In genomic region chr7:46770706-46771105, GRCm38 (mm10) we compare ENCODE assay signal across 9 mouse cellular contexts. TPM values are rescaled to one million over a fixed set of nuclear protein-coding genes. Genes with fewer than 3 reads are reported as not detected.
DNase-seq lines count a peak whose midpoint lies in the region; ATAC-seq and TF ChIP-seq lines count a peak whose summit lies in the region.
"Had no signal": no experiment of that assay in that cellular context is flagged by ENCODE, and none has a peak within 500 bp of the region (broad histone marks: within the 10 kb centered on the region; RNA-seq: fewer than 3 reads in every experiment).

No protein-coding gene starts in this region.

- no peak overlapping the region for H3K4me2 ChIP-seq in midbrain, embryonic 14.5 days (ENCODE audit: low read length)
- no peak overlapping the region for H3K4me2 ChIP-seq in midbrain, embryonic 13.5 days (replicated peaks)

- H3K27ac ChIP-seq in midbrain, embryonic 14.5 days (replicated peaks; ENCODE audit: low read depth, low read length) = no peak overlapping the region
- H3K27ac ChIP-seq in midbrain, embryonic 13.5 days = no peak overlapping the region
- no peak overlapping the region for H3K27ac ChIP-seq in cerebellum, adult 2 months (ENCODE audit: insufficient read depth, low read length)
- H3K27ac ChIP-seq in layer of hippocampus, adult 2 months = no peak overlapping the region

- ATAC-seq in midbrain, embryonic 14.5 days (ENCODE audit: low FRiP score, low TSS enrichment) = no peak
- ATAC-seq in midbrain, embryonic 13.5 days = no peak

- H3K27me3 ChIP-seq in midbrain, embryonic 14.5 days (ENCODE audit: control insufficient read depth, insufficient read depth, low read length) = no peaks in the 10 kb centered on the region
- no peaks in the 10 kb centered on the region for H3K27me3 ChIP-seq in midbrain, embryonic 13.5 days
- H3K27me3 ChIP-seq in cerebellum, adult 2 months (ENCODE audit: control insufficient read depth, insufficient read depth, low read length) = no peaks in the 10 kb centered on the region

- peaks cover 92% of the 10 kb centered on the region for H3K36me3 ChIP-seq in midbrain, embryonic 14.5 days (ENCODE audit: control insufficient read depth, insufficient read depth, low read length)
- H3K36me3 ChIP-seq in midbrain, embryonic 13.5 days = peaks cover 81% of the 10 kb centered on the region

- no peak overlapping the region for H3K4me3 ChIP-seq in midbrain, embryonic 14.5 days (replicated peaks; ENCODE audit: low read depth, low read length)
- no peak overlapping the region for H3K4me3 ChIP-seq in midbrain, embryonic 13.5 days (replicated peaks)
- no peak overlapping the region for H3K4me3 ChIP-seq in cerebellum, adult 2 months (replicated peaks; ENCODE audit: insufficient read depth, low read depth, low read length)
- no peak overlapping the region for H3K4me3 ChIP-seq in layer of hippocampus, adult 2 months

- no peak overlapping the region for H3K9ac ChIP-seq in midbrain, embryonic 14.5 days (replicated peaks; ENCODE audit: low read length)
- H3K9ac ChIP-seq in midbrain, embryonic 13.5 days (replicated peaks) = no peak overlapping the region

- WGBS in midbrain, embryonic 14.5 days = 70% methylated on average over 4 of the region's 4 CpGs
- 65% methylated on average over 4 of the region's 4 CpGs for WGBS in midbrain, embryonic 13.5 days
- WGBS in cerebellum, adult 2 months = 48% methylated on average over 4 of the region's 4 CpGs

- H3K9me3 ChIP-seq in midbrain, embryonic 14.5 days (ENCODE audit: control insufficient read depth, low read length) = no peaks in the 10 kb centered on the region
- H3K9me3 ChIP-seq in midbrain, embryonic 13.5 days = no peaks in the 10 kb centered on the region

- intact Hi-C loops in gastrocnemius, postnatal 14 days (cut with DNase I; ENCODE audit: low total_unique reads) = no loop called here

- DNase-seq in midbrain, embryonic 14.5 days = peak; percentile 80
- peak; percentile 58 for DNase-seq in MN1 (ENCODE audit: low spot score)
- DNase-seq in cerebellum, adult 2 months = peak; percentile 70 to 78
- peak; percentile 22 for DNase-seq in gastrocnemius, postnatal 14 days
- peak; percentile 16 to 65 for DNase-seq in layer of hippocampus, adult 2 months (ENCODE audit: low spot score in 2 of 2)
- DNase-seq in lung, postnatal 14 days = peak; percentile 67
- peak; percentile 66 for DNase-seq in testis, postnatal 10 days (ENCODE audit: low spot score)

- H3K4me1 ChIP-seq in midbrain, embryonic 14.5 days (ENCODE audit: control insufficient read depth, insufficient read depth, low read length) = no peaks in the 10 kb centered on the region
- no peaks in the 10 kb centered on the region for H3K4me1 ChIP-seq in midbrain, embryonic 13.5 days (replicated peaks)
- H3K4me1 ChIP-seq in cerebellum, adult 2 months (ENCODE audit: control insufficient read depth, insufficient read depth, low read length) = no peaks in the 10 kb centered on the region; the same call in 1 of the 2 replicates

- no peak for TF ChIP-seq POLR2A in cerebellum, adult 2 months (IDR thresholded peaks at IDR 0.05; ENCODE audit: borderline replicate concordance, insufficient read depth, low read length)

- peak; percentile 98 for TF ChIP-seq CTCF in cerebellum, adult 2 months (IDR thresholded peaks at IDR 0.05; ENCODE audit: borderline replicate concordance, insufficient read depth, low read depth, low read length)
- peak; percentile 97 for TF ChIP-seq CTCF in layer of hippocampus, adult 2 months (conservative IDR thresholded peaks at IDR 0.05)

RNA-seq across cellular contexts. Expression of gene Saa2, which starts 19.1 kb away (rescaled TPM):
- not detected in 2 replicates for polyA plus RNA-seq in midbrain, embryonic 14.5 days (2014; fragmentation: Nextera tagmentation; extraction: Ambion mirVana)
- not detected in 2 replicates for polyA plus RNA-seq in midbrain, embryonic 13.5 days (2015; fragmentation: Nextera tagmentation; extraction: Ambion mirVana)
- polyA plus RNA-seq in cerebellum, adult 2 months (2012; rRNA removed) = 0.19 TPM in 1 of 2 replicates, not detected in the other
- under 1 TPM in 1 of 2 experiments, not detected in 1; 0.35 TPM for total RNA-seq in gastrocnemius, postnatal 14 days (2021)
- total RNA-seq in layer of hippocampus, adult 2 months (2021) = not detected
- total RNA-seq: gastrocnemius, postnatal 4 days had no signal

RNA-seq across cellular contexts. Expression of gene Hps5, which starts 25.2 kb away (rescaled TPM):
- 11.3 and 13.8 TPM in 2 replicates for polyA plus RNA-seq in midbrain, embryonic 14.5 days (2014; fragmentation: Nextera tagmentation; extraction: Ambion mirVana)
- polyA plus RNA-seq in midbrain, embryonic 13.5 days (2015; fragmentation: Nextera tagmentation; extraction: Ambion mirVana) = 15.8 and 15.9 TPM in 2 replicates
- 20.8 and 21.7 TPM in 2 replicates for polyA plus RNA-seq in cerebellum, adult 2 months (2012; rRNA removed)
- total RNA-seq in gastrocnemius, postnatal 14 days (2021) = 10 to 100 TPM; 10.5 to 11.9 TPM
- 10 to 100 TPM; 14.0 to 14.2 TPM for total RNA-seq in layer of hippocampus, adult 2 months (2021)

RNA-seq across cellular contexts. Expression of gene Gtf2h1, which starts 25.2 kb away (rescaled TPM):
- polyA plus RNA-seq in midbrain, embryonic 14.5 days (2014; fragmentation: Nextera tagmentation; extraction: Ambion mirVana) = 38.1 and 47.2 TPM in 2 replicates
- 44.6 and 48.4 TPM in 2 replicates for polyA plus RNA-seq in midbrain, embryonic 13.5 days (2015; fragmentation: Nextera tagmentation; extraction: Ambion mirVana)
- 33.2 and 33.8 TPM in 2 replicates for polyA plus RNA-seq in cerebellum, adult 2 months (2012; rRNA removed)
- total RNA-seq in gastrocnemius, postnatal 14 days (2021) = 10 to 100 TPM; 14.5 to 16.8 TPM
- total RNA-seq in layer of hippocampus, adult 2 months (2021) = 10 to 100 TPM; 35.0 to 36.1 TPM

RNA-seq across cellular contexts. Expression of gene Saa1, which starts 27.9 kb away (rescaled TPM):
- polyA plus RNA-seq in midbrain, embryonic 14.5 days (2014; fragmentation: Nextera tagmentation; extraction: Ambion mirVana) = not detected in 2 replicates
- polyA plus RNA-seq in midbrain, embryonic 13.5 days (2015; fragmentation: Nextera tagmentation; extraction: Ambion mirVana) = not detected in 2 replicates
- 0.15 TPM in 1 of 2 replicates, not detected in the other for polyA plus RNA-seq in cerebellum, adult 2 months (2012; rRNA removed)
- total RNA-seq in gastrocnemius, postnatal 14 days (2021) = under 1 TPM in 1 of 2 experiments, not detected in 1; 0.40 TPM
- total RNA-seq in layer of hippocampus, adult 2 months (2021) = not detected
- total RNA-seq: gastrocnemius, postnatal 4 days had no signal

RNA-seq across cellular contexts. Expression of gene Saa4, which starts 38.3 kb away (rescaled TPM):
- not detected in 2 replicates for polyA plus RNA-seq in midbrain, embryonic 14.5 days (2014; fragmentation: Nextera tagmentation; extraction: Ambion mirVana)
- not detected in 2 replicates for polyA plus RNA-seq in midbrain, embryonic 13.5 days (2015; fragmentation: Nextera tagmentation; extraction: Ambion mirVana)
- polyA plus RNA-seq in cerebellum, adult 2 months (2012; rRNA removed) = not detected in 2 replicates
- total RNA-seq in gastrocnemius, postnatal 14 days (2021) = not detected
- not detected for total RNA-seq in layer of hippocampus, adult 2 months (2021)

Comparison
In these comparisons a context has a peak if more than half of its experiments do, and no peak if none do; other contexts are left out.
1. DNase-seq: peak in every context shown above with its lines; median percentile 80 in midbrain, embryonic 14.5 days; 74 in cerebellum, adult 2 months; 67 in lung, postnatal 14 days; 66 in testis, postnatal 10 days; 58 in MN1; 40 in layer of hippocampus, adult 2 months; 22 in gastrocnemius, postnatal 14 days.